Mouse (Mus musculus) testis, adult 2 months (tissue): ENCODE measurements around the gene Flvcr1. TPM values are rescaled to one million over a fixed set of nuclear protein-coding genes. Genes with fewer than 3 reads are reported as not detected.

Source experiments
- H3K27ac ChIP-seq: fragments of 200-500 bp; 2 replicates; pipeline ENCODE4 v1.5.1; 2012; ENCODE audit warnings: low read depth, low read length; ENCODE audit not compliant: control insufficient read depth, insufficient read depth
- H3K27me3 ChIP-seq: fragments of 200-500 bp; 2 replicates; pipeline ENCODE4 v1.6.1; 2012; ENCODE audit warnings: mild to moderate bottlenecking, low read length, moderate library complexity; ENCODE audit not compliant: control insufficient read depth, insufficient read depth
- H3K36me3 ChIP-seq: fragments of 200-500 bp; 2 replicates; pipeline ENCODE4 v1.6.1; 2012; ENCODE audit warnings: mild to moderate bottlenecking, low read length; ENCODE audit not compliant: control insufficient read depth, insufficient read depth
- H3K4me1 ChIP-seq: fragments of 200-500 bp; 2 replicates; pipeline ENCODE4 v1.6.1; 2012; ENCODE audit warnings: low read length; ENCODE audit not compliant: control insufficient read depth, insufficient read depth
- H3K4me3 ChIP-seq: fragments of 200-500 bp; 2 replicates; pipeline ENCODE4 v1.5.1; 2012; ENCODE audit warnings: low read depth, mild to moderate bottlenecking, low read length, moderate library complexity, mixed read lengths; ENCODE audit not compliant: control insufficient read depth
- CTCF ChIP-seq: fragments of 200-500 bp; IDR thresholded peaks from 2 replicates; pipeline ENCODE4 v1.5.1; 2012; ENCODE audit warnings: low read depth, mild to moderate bottlenecking, inconsistent platforms, low read length, moderate library complexity; ENCODE audit not compliant: control insufficient read depth, insufficient read depth, insufficient replicate concordance
- POLR2A ChIP-seq: fragments of 200-500 bp; IDR thresholded peaks from 2 replicates; pipeline ENCODE4 v1.6.1; 2012; ENCODE audit warnings: low read depth, mild to moderate bottlenecking, inconsistent platforms, low read length, moderate library complexity; ENCODE audit not compliant: control insufficient read depth
- polyA plus RNA-seq: library from polyadenylated mRNA; depleted of rRNA; stranded (reverse); fragments of >200 nt; gene quantifications from 2 replicates; pipeline ENCODE4 v1.2.3, GENCODE M21; 2012

Flvcr1 gene
- polyA plus RNA-seq, 1 experiment = 4.1 TPM

- Histone ChIP-seq H3K27me3 (no peaks in the 10 kb centered on the region; the same call in 1 of the 2 replicates), H3K4me1 (peaks cover 7% of the 10 kb centered on the region), H3K36me3 (no peaks in the 10 kb centered on the region), H3K4me3 (peak within 1 kb of the TSS; percentile 88), H3K27ac (peak within 1 kb of the TSS; percentile 44; the same call in 1 of the 2 replicates)
- TF ChIP-seq CTCF (no peak), POLR2A (peak; percentile 42; the same call in 1 of the 2 replicates)
These were observed 46.8 kb downstream of the Flvcr1 start, which contains the start of gene Vash2 for GRCm38 (mm10) chr1:190979100-190979563. TSS of gene Vash2 (minus strand) at chr1:190979296.

GRCm38 (mm10) chr1:190978511-190979073 is 47.4 kb downstream of the Flvcr1 start:
- no peaks in the 10 kb centered on the region; the same call in 1 of the 2 replicates for H3K27me3 ChIP-seq
- H3K27ac ChIP-seq = no peak overlapping the region; the same call in 1 of the 2 replicates
- peaks cover 7% of the 10 kb centered on the region for H3K4me1 ChIP-seq
- H3K36me3 ChIP-seq = no peaks in the 10 kb centered on the region
- H3K4me3 ChIP-seq = peak overlapping the region; percentile 88
- TF ChIP-seq POLR2A (no peak), CTCF (no peak)

GRCm38 (mm10) chr1:190978001-190978400 is 48.0 kb downstream of the Flvcr1 start:
- Histone ChIP-seq H3K4me1 (peaks cover 9% of the 10 kb centered on the region), H3K4me3 (peak overlapping the region; percentile 88), H3K36me3 (no peaks in the 10 kb centered on the region), H3K27ac (0 out of 2 replicates have a peak overlapping the region, but pooled peaks have one; percentile 19), H3K27me3 (no peaks in the 10 kb centered on the region; the same call in 1 of the 2 replicates)
- TF ChIP-seq CTCF (no peak), POLR2A (no peak; the same call in 1 of the 2 replicates)

- no peak for TF ChIP-seq CTCF
- TF ChIP-seq POLR2A = peak; percentile 47; the same call in 1 of the 2 replicates
- Histone ChIP-seq H3K4me1 (peaks cover 14% of the 10 kb centered on the region), H3K36me3 (no peaks in the 10 kb centered on the region), H3K27ac (no peak overlapping the region), H3K4me3 (peak overlapping the region; percentile 88), H3K27me3 (no peaks in the 10 kb centered on the region; the same call in 1 of the 2 replicates)
These were observed 48.9 kb downstream of the Flvcr1 start for GRCm38 (mm10) chr1:190976887-190977573.

- no peak for TF ChIP-seq POLR2A
- no peak for TF ChIP-seq CTCF
- H3K4me3 ChIP-seq = peak overlapping the region; percentile 38
- no peaks in the 10 kb centered on the region for H3K36me3 ChIP-seq
- H3K4me1 ChIP-seq = peaks cover 14% of the 10 kb centered on the region
- H3K27ac ChIP-seq = no peak overlapping the region
- H3K27me3 ChIP-seq = no peaks in the 10 kb centered on the region; the same call in 1 of the 2 replicates
These were observed 51.1 kb downstream of the Flvcr1 start for GRCm38 (mm10) chr1:190974833-190975232.

- Histone ChIP-seq H3K4me1 (peaks cover 14% of the 10 kb centered on the region), H3K4me3 (no peak overlapping the region; the same call in 1 of the 2 replicates), H3K36me3 (no peaks in the 10 kb centered on the region), H3K27me3 (no peaks in the 10 kb centered on the region; the same call in 1 of the 2 replicates), H3K27ac (no peak overlapping the region)
- no peak for TF ChIP-seq POLR2A
- TF ChIP-seq CTCF = no peak
These were observed 51.8 kb downstream of the Flvcr1 start for GRCm38 (mm10) chr1:190974191-190974590.

GRCm38 (mm10) chr1:190972612-190973192 is 53.3 kb downstream of the Flvcr1 start:
- TF ChIP-seq POLR2A (no peak), CTCF (no peak)
- H3K27ac ChIP-seq = no peak overlapping the region
- H3K36me3 ChIP-seq = no peaks in the 10 kb centered on the region
- H3K27me3 ChIP-seq = no peaks in the 10 kb centered on the region
- no peak overlapping the region for H3K4me3 ChIP-seq
- H3K4me1 ChIP-seq = peaks cover 8% of the 10 kb centered on the region; the same call in 1 of the 2 replicates
